Mouse (Mus musculus): ENCODE results near the gene Cdkal1. TPM values are rescaled to one million over a fixed set of nuclear protein-coding genes. Genes with fewer than 3 reads are reported as not detected.

Cdkal1 gene
- polyA plus RNA-seq, 1 experiment: 5.6 TPM

GRCm38 (mm10) chr13:29528344-29528743 is 327.1 kb downstream of the Cdkal1 start:
- H3K4me2 ChIP-seq (ENCODE audit: low read depth): no peak overlapping the region
- no peak overlapping the region for H3ac ChIP-seq (ENCODE audit: control insufficient read depth, insufficient read length)
- H3K4me3 ChIP-seq: no peak overlapping the region
- no peaks in the 10 kb centered on the region for H3K79me2 ChIP-seq (ENCODE audit: control insufficient read depth, insufficient read depth)
- TF ChIP-seq TCF12 (IDR thresholded peaks at IDR 0.05; ENCODE audit: insufficient read depth, poor library complexity, severe bottlenecking) (no peak), USF1 (IDR thresholded peaks at IDR 0.05; ENCODE audit: low read depth) (no peak), MYOG (IDR thresholded peaks at IDR 0.05; ENCODE audit: control insufficient read depth in 1 of 3, insufficient read depth in 1 of 3, insufficient read length in 2 of 3, low read depth in 2 of 3) (no peak), POLR2AphosphoS2 (IDR thresholded peaks at IDR 0.05; ENCODE audit: insufficient read length, low read depth) (no peak), CEBPB (IDR thresholded peaks at IDR 0.05; ENCODE audit: insufficient read depth, poor library complexity, severe bottlenecking) (no peak), TCF3 (IDR thresholded peaks at IDR 0.05; ENCODE audit: insufficient read length, low read depth) (no peak), REST (IDR thresholded peaks at IDR 0.05; ENCODE audit: insufficient read depth, insufficient read length) (no peak), SRF (IDR thresholded peaks at IDR 0.05; ENCODE audit: control insufficient read depth, insufficient read length, low read depth) (no peak), E2F4 (IDR thresholded peaks at IDR 0.05; ENCODE audit: insufficient read depth) (no peak), POLR2A (IDR thresholded peaks at IDR 0.05; ENCODE audit: insufficient read length, low read depth) (no peak), MAX (IDR thresholded peaks at IDR 0.05; ENCODE audit: low read depth) (no peak), MYOD1 (IDR thresholded peaks at IDR 0.05; ENCODE audit: control insufficient read depth in 1 of 3, insufficient read length in 2 of 3, low read depth in 2 of 3) (no peak)
- no peaks in the 10 kb centered on the region for H3K27me3 ChIP-seq (ENCODE audit: control insufficient read depth, insufficient read depth, insufficient read length)
- H3K36me3 ChIP-seq (ENCODE audit: control insufficient read depth, insufficient read depth): no peaks in the 10 kb centered on the region

- H3K4me3 ChIP-seq: no peak overlapping the region
- no peaks in the 10 kb centered on the region for H3K79me2 ChIP-seq (ENCODE audit: control insufficient read depth, insufficient read depth)
- no peaks in the 10 kb centered on the region for H3K27me3 ChIP-seq (ENCODE audit: control insufficient read depth, insufficient read depth, insufficient read length)
- H3K36me3 ChIP-seq (ENCODE audit: control insufficient read depth, insufficient read depth): no peaks in the 10 kb centered on the region
- TF ChIP-seq USF1 (IDR thresholded peaks at IDR 0.05; ENCODE audit: low read depth): no peak
- TF ChIP-seq MAX (IDR thresholded peaks at IDR 0.05; ENCODE audit: low read depth): no peak
- no peak for TF ChIP-seq TCF12 (IDR thresholded peaks at IDR 0.05; ENCODE audit: insufficient read depth, poor library complexity, severe bottlenecking)
- no peak for TF ChIP-seq POLR2A (IDR thresholded peaks at IDR 0.05; ENCODE audit: insufficient read length, low read depth)
- TF ChIP-seq MYOD1 (IDR thresholded peaks at IDR 0.05; ENCODE audit: control insufficient read depth in 1 of 3, insufficient read length in 2 of 3, low read depth in 2 of 3): no peak
- TF ChIP-seq CEBPB (IDR thresholded peaks at IDR 0.05; ENCODE audit: insufficient read depth, poor library complexity, severe bottlenecking): no peak
- TF ChIP-seq TCF3 (IDR thresholded peaks at IDR 0.05; ENCODE audit: insufficient read length, low read depth): no peak
- no peak for TF ChIP-seq SRF (IDR thresholded peaks at IDR 0.05; ENCODE audit: control insufficient read depth, insufficient read length, low read depth)
- TF ChIP-seq MYOG (IDR thresholded peaks at IDR 0.05; ENCODE audit: control insufficient read depth in 1 of 3, insufficient read depth in 1 of 3, insufficient read length in 2 of 3, low read depth in 2 of 3): no peak
- TF ChIP-seq REST (IDR thresholded peaks at IDR 0.05; ENCODE audit: insufficient read depth, insufficient read length): no peak
- no peak for TF ChIP-seq POLR2AphosphoS2 (IDR thresholded peaks at IDR 0.05; ENCODE audit: insufficient read length, low read depth)
- H3ac ChIP-seq (ENCODE audit: control insufficient read depth, insufficient read length): no peak overlapping the region
- H3K4me2 ChIP-seq (ENCODE audit: low read depth): no peak overlapping the region
Observed at GRCm38 (mm10) chr13:29521321-29521720, 334.2 kb downstream of the Cdkal1 start.

- no peak overlapping the region for H3ac ChIP-seq (ENCODE audit: control insufficient read depth, insufficient read length)
- no peaks in the 10 kb centered on the region for H3K79me2 ChIP-seq (ENCODE audit: control insufficient read depth, insufficient read depth)
- H3K27me3 ChIP-seq (ENCODE audit: control insufficient read depth, insufficient read depth, insufficient read length): no peaks in the 10 kb centered on the region
- H3K4me3 ChIP-seq: no peak overlapping the region
- H3K4me2 ChIP-seq (ENCODE audit: low read depth): no peak overlapping the region
- TF ChIP-seq SRF (IDR thresholded peaks at IDR 0.05; ENCODE audit: control insufficient read depth, insufficient read length, low read depth): no peak
- TF ChIP-seq MYOG (IDR thresholded peaks at IDR 0.05; ENCODE audit: control insufficient read depth in 1 of 3, insufficient read depth in 1 of 3, insufficient read length in 2 of 3, low read depth in 2 of 3): no peak
- peak; percentile 25 for TF ChIP-seq USF1 (IDR thresholded peaks at IDR 0.05; ENCODE audit: low read depth)
- no peaks in the 10 kb centered on the region for H3K36me3 ChIP-seq (ENCODE audit: control insufficient read depth, insufficient read depth)
Observed at GRCm38 (mm10) chr13:29514071-29514470, 341.4 kb downstream of the Cdkal1 start.

- Histone ChIP-seq H3K36me3 (ENCODE audit: control insufficient read depth, insufficient read depth) (no peaks in the 10 kb centered on the region), H3ac (ENCODE audit: control insufficient read depth, insufficient read length) (no peak overlapping the region), H3K79me2 (ENCODE audit: control insufficient read depth, insufficient read depth) (no peaks in the 10 kb centered on the region), H3K4me3 (no peak overlapping the region), H3K4me2 (ENCODE audit: low read depth) (peak overlapping the region; percentile 25), H3K27me3 (ENCODE audit: control insufficient read depth, insufficient read depth, insufficient read length) (no peaks in the 10 kb centered on the region)
- TF ChIP-seq POLR2AphosphoS2 (IDR thresholded peaks at IDR 0.05; ENCODE audit: insufficient read length, low read depth) (no peak), CEBPB (IDR thresholded peaks at IDR 0.05; ENCODE audit: insufficient read depth, poor library complexity, severe bottlenecking) (0 out of 2 replicates have a peak, but pooled peaks have one; percentile 43)
Observed at GRCm38 (mm10) chr13:29504861-29505568, 350.5 kb downstream of the Cdkal1 start.

- TF ChIP-seq USF1 (IDR thresholded peaks at IDR 0.05; ENCODE audit: low read depth) (peak; percentile 64), TCF12 (IDR thresholded peaks at IDR 0.05; ENCODE audit: insufficient read depth, poor library complexity, severe bottlenecking) (no peak)
- Histone ChIP-seq H3K36me3 (ENCODE audit: control insufficient read depth, insufficient read depth) (no peaks in the 10 kb centered on the region), H3K4me2 (ENCODE audit: low read depth) (peak overlapping the region; percentile 66), H3ac (ENCODE audit: control insufficient read depth, insufficient read length) (no peak overlapping the region), H3K27me3 (ENCODE audit: control insufficient read depth, insufficient read depth, insufficient read length) (no peaks in the 10 kb centered on the region), H3K79me2 (ENCODE audit: control insufficient read depth, insufficient read depth) (no peaks in the 10 kb centered on the region), H3K4me3 (no peak overlapping the region)
Observed at GRCm38 (mm10) chr13:29503147-29504044, 352.1 kb downstream of the Cdkal1 start.

Data from myocyte (in vitro differentiated cells).